Mouse (Mus musculus): ENCODE measurements around the gene Banf2. TPM values are rescaled to one million over a fixed set of nuclear protein-coding genes. Genes with fewer than 3 reads are reported as not detected.

The Banf2 gene
- polyA plus RNA-seq, 1 experiment from 2014 or later = not detected

DNA sequence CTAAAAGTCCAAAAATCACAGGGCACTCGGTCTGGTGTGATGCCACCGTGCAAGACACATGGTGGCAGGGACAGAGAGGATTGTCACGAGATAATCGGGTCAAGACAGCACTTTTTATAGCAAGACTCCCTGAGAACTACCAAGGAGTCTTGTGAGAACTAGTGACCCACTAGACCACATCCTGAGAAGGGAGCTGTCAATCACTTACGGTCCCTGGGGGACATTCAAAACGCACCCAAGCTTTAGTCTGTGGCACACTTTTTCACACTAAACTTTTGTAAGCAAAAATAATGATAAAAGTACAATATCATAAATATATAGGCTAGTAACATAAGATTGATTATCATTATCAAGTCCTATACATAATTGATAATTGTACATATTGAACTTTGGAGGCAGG, 18.0 kb downstream of the Banf2 start:
- 87% methylated on average over 6 of the region's 6 CpGs for WGBS
- H3K9ac ChIP-seq (replicated peaks; ENCODE audit: low read length) = no peak overlapping the region
- H3K27me3 ChIP-seq (ENCODE audit: insufficient read depth, low read length) = no peaks in the 10 kb centered on the region
- H3K4me3 ChIP-seq (ENCODE audit: low read length) = no peak overlapping the region
- no peak overlapping the region for H3K27ac ChIP-seq (ENCODE audit: low read length)
- no peak overlapping the region for H3K4me2 ChIP-seq (replicated peaks; ENCODE audit: low read depth, low read length)
- no peak for ATAC-seq (ENCODE audit: low FRiP score, low TSS enrichment)
- H3K4me1 ChIP-seq (ENCODE audit: insufficient read depth, low read length) = 0 out of 2 replicates have a peak, but pooled peaks cover 5% of the 10 kb centered on the region
- H3K36me3 ChIP-seq (ENCODE audit: insufficient read depth, low read length) = no peaks in the 10 kb centered on the region
- no peaks in the 10 kb centered on the region for H3K9me3 ChIP-seq (ENCODE audit: low read length)

DNA sequence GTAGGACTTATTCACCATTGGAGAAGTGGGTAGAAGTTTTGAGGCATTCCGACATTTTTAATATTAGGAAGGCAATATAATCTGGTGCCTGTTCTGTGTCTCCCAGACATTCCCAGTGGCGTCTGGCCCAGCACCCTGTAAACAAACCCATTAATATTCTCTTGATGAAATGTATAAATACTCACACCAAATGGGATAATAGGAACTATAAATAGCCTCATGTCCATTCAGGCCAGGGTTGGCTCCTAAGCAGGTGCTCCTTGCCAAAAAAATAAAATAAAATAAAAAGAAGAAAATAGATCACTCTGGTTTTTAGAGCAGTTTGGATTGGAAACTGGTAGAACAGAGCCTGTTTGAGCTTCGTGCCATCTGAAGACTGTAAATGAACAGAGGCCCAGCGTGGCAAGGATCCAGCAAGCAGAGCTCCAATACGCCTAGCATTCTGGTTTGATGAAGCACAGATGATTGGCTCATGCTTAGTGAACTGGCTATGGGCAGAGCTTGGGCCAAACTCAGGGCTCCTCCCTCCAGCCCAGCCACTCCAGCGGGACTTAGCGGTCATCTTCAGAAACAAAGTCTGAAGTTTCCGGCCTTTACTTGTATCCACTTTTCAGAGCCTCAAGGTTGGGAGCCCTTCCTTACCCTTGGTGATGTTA, 19.7 kb downstream of the Banf2 start:
- no peak for ATAC-seq (ENCODE audit: low FRiP score, low TSS enrichment)
- Histone ChIP-seq H3K4me2 (replicated peaks; ENCODE audit: low read depth, low read length) (no peak overlapping the region), H3K27me3 (ENCODE audit: insufficient read depth, low read length) (no peaks in the 10 kb centered on the region), H3K36me3 (ENCODE audit: insufficient read depth, low read length) (no peaks in the 10 kb centered on the region), H3K9ac (replicated peaks; ENCODE audit: low read length) (no peak overlapping the region), H3K9me3 (ENCODE audit: low read length) (no peaks in the 10 kb centered on the region), H3K4me3 (ENCODE audit: low read length) (no peak overlapping the region), H3K27ac (ENCODE audit: low read length) (no peak overlapping the region), H3K4me1 (ENCODE audit: insufficient read depth, low read length) (no peaks in the 10 kb centered on the region)
- WGBS = 86% methylated on average over 8 of the region's 8 CpGs

DNA sequence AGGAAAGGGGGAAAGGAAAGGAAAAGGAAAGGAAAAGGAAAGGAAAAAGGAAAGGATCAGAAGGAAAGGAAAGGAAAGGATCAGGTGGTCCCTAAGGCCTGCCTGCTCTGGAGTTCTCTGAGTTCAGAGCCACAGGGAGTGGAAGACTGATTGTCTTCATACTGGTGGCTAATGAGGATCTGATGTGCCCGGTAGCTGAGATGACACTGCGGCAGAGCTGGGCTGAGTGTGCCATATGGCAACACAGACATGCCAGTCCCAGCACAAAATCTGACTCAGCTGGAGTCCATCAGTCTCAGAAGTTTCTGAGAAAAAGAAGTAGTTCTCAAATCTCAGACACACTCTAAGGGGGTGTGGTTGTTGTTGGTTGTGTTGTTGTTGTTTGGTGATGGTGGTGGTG, 24.9 kb downstream of the Banf2 start:
- no peak for ATAC-seq (ENCODE audit: low FRiP score, low TSS enrichment)
- H3K27ac ChIP-seq (ENCODE audit: low read length) = no peak overlapping the region
- no peak overlapping the region for H3K4me3 ChIP-seq (ENCODE audit: low read length)
- H3K4me2 ChIP-seq (replicated peaks; ENCODE audit: low read depth, low read length) = no peak overlapping the region
- H3K9ac ChIP-seq (replicated peaks; ENCODE audit: low read length) = no peak overlapping the region
- no peaks in the 10 kb centered on the region for H3K9me3 ChIP-seq (ENCODE audit: low read length)
- no peaks in the 10 kb centered on the region for H3K36me3 ChIP-seq (ENCODE audit: insufficient read depth, low read length)
- no peaks in the 10 kb centered on the region for H3K4me1 ChIP-seq (ENCODE audit: insufficient read depth, low read length)
- no peaks in the 10 kb centered on the region for H3K27me3 ChIP-seq (ENCODE audit: insufficient read depth, low read length)
- 74% methylated on average over 2 of the region's 2 CpGs for WGBS

DNA sequence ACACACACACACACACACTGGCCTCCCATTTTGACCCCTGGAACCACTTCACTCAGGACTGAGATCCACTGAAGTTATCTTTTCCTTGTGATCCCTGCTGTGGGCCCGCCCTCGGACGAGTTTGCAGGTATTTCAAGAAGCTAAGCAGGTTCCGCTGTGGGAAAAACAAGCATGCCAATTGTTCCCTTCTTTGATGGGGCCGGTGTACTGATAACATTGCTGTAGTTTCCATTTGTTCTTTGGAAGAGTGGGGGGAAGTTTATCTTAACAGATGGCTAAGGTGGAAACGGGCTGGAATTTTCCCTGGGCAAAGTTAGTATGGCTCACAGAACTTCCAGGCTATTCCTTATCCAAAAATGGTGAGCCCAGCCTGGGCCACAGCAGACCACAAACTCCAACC, 28.8 kb downstream of the Banf2 start:
- no peaks in the 10 kb centered on the region for H3K9me3 ChIP-seq (ENCODE audit: low read length)

DNA sequence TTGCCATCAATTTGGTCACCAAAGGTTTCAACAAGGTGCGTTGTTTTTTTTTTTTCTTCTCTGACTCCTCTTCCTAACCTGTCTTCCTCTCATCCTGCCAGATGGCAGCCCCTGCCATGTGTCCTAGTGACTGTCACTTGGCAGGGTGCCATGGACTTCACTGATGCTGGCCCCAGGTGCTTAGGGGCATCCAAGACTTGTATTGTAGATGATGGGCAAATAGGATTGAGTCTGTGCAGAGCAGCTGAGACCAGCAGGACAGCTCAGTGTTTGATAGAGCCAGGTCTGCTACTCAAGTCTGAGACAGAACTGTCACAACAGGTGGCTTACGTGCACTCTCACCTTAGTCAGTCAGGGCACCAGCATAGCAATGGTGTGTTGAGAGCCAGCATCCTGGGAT, 32.6 kb downstream of the Banf2 start:
- ATAC-seq (ENCODE audit: low FRiP score, low TSS enrichment) = no peak
- 98% methylated on average over 2 of the region's 2 CpGs for WGBS
- Histone ChIP-seq H3K27ac (ENCODE audit: low read length) (no peak overlapping the region), H3K4me2 (replicated peaks; ENCODE audit: low read depth, low read length) (no peak overlapping the region), H3K27me3 (ENCODE audit: insufficient read depth, low read length) (no peaks in the 10 kb centered on the region), H3K4me3 (ENCODE audit: low read length) (no peak overlapping the region), H3K36me3 (ENCODE audit: insufficient read depth, low read length) (no peaks in the 10 kb centered on the region), H3K4me1 (ENCODE audit: insufficient read depth, low read length) (no peaks in the 10 kb centered on the region), H3K9me3 (ENCODE audit: low read length) (no peaks in the 10 kb centered on the region), H3K9ac (replicated peaks; ENCODE audit: low read length) (no peak overlapping the region)

More for the DNA sequence above, 28.8 kb downstream of the Banf2 start:
- Histone ChIP-seq H3K9ac (replicated peaks; ENCODE audit: low read length) (no peak overlapping the region), H3K4me2 (replicated peaks; ENCODE audit: low read depth, low read length) (no peak overlapping the region), H3K4me1 (ENCODE audit: insufficient read depth, low read length) (no peaks in the 10 kb centered on the region), H3K27me3 (ENCODE audit: insufficient read depth, low read length) (no peaks in the 10 kb centered on the region), H3K36me3 (ENCODE audit: insufficient read depth, low read length) (no peaks in the 10 kb centered on the region), H3K27ac (ENCODE audit: low read length) (no peak overlapping the region), H3K4me3 (ENCODE audit: low read length) (no peak overlapping the region)
- WGBS = 73% methylated on average over 6 of the region's 6 CpGs
- ATAC-seq (ENCODE audit: low FRiP score, low TSS enrichment) = no peak

DNA sequence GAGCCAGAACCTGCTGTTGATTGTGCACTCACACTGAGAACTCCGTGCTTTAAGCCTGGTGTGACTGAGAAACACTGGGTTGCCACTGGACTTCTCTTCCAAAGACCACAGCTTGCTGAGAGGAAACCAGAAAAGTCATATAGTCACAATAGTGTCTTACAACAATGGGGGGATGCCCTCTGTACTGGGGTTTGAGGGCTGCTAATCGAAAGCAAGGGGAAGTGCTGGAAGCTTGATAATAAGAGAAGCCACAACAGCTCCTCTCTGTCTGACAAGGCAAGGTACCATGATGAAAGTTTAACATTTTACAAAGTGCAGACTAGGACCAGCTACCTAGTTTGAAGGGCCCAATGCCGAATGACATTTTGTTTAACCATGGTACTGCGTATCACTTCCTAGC, 36.8 kb downstream of the Banf2 start:
- H3K9me3 ChIP-seq (ENCODE audit: low read length) = no peaks in the 10 kb centered on the region
- no peak overlapping the region for H3K9ac ChIP-seq (replicated peaks; ENCODE audit: low read length)
- H3K27me3 ChIP-seq (ENCODE audit: insufficient read depth, low read length) = no peaks in the 10 kb centered on the region
- no peak overlapping the region for H3K27ac ChIP-seq (ENCODE audit: low read length)
- 92% methylated on average over 4 of the region's 4 CpGs for WGBS
- no peaks in the 10 kb centered on the region for H3K36me3 ChIP-seq (ENCODE audit: insufficient read depth, low read length)
- ATAC-seq (ENCODE audit: low FRiP score, low TSS enrichment) = no peak
- H3K4me2 ChIP-seq (replicated peaks; ENCODE audit: low read depth, low read length) = no peak overlapping the region
- H3K4me1 ChIP-seq (ENCODE audit: insufficient read depth, low read length) = no peaks in the 10 kb centered on the region
- no peak overlapping the region for H3K4me3 ChIP-seq (ENCODE audit: low read length)

DNA sequence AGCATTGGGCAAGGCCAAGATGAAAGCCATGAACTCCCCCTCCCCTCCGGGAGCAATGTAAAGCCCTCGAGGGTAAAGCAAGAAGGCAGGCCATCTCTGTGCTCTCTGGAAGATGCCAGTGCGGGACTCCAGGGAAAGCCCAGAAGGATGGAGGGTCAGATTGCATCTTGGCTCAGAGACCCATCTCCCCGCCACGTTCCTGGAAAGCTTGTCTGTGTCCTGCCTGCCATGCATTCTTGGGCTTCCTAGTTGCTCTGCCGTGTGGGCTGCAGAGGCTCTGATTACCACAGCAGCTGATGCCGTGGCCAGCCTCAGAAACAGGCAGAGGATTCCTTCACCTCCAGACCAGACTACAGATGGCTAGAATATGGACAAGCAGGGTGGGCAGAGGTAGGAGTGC, 37.6 kb downstream of the Banf2 start:
- Histone ChIP-seq H3K4me3 (ENCODE audit: low read length) (no peak overlapping the region), H3K9me3 (ENCODE audit: low read length) (no peaks in the 10 kb centered on the region), H3K4me2 (replicated peaks; ENCODE audit: low read depth, low read length) (no peak overlapping the region), H3K27ac (ENCODE audit: low read length) (no peak overlapping the region), H3K27me3 (ENCODE audit: insufficient read depth, low read length) (no peaks in the 10 kb centered on the region), H3K36me3 (ENCODE audit: insufficient read depth, low read length) (no peaks in the 10 kb centered on the region), H3K4me1 (ENCODE audit: insufficient read depth, low read length) (no peaks in the 10 kb centered on the region), H3K9ac (replicated peaks; ENCODE audit: low read length) (no peak overlapping the region)
- WGBS = 48% methylated on average over 7 of the region's 7 CpGs
- no peak for ATAC-seq (ENCODE audit: low FRiP score, low TSS enrichment)

DNA sequence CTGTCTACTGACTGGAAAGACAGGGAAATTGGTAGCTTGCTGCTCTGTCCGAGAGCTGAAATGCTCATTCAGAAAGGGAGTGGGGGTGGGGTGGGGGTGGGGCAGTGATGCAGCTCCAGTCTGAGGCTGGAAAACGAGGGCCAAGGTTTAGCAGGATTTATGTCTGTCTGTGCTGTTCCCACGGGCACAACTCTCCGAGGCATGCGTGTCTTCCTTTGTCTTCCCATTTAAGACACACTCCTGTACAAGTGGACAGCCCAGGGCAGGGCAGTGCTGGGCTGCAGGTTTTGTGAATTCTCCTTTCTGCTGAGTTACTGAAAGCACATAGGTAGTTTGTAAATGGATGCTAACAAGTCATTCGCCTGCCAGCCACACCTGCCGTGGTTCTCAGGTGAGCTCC, 39.8 kb downstream of the Banf2 start:
- no peaks in the 10 kb centered on the region for H3K36me3 ChIP-seq (ENCODE audit: insufficient read depth, low read length)
- H3K4me3 ChIP-seq (ENCODE audit: low read length) = no peak overlapping the region
- H3K27ac ChIP-seq (ENCODE audit: low read length) = no peak overlapping the region
- no peak overlapping the region for H3K4me2 ChIP-seq (replicated peaks; ENCODE audit: low read depth, low read length)
- H3K27me3 ChIP-seq (ENCODE audit: insufficient read depth, low read length) = no peaks in the 10 kb centered on the region
- 33% methylated on average over 7 of the region's 7 CpGs for WGBS
- no peak overlapping the region for H3K9ac ChIP-seq (replicated peaks; ENCODE audit: low read length)
- H3K4me1 ChIP-seq (ENCODE audit: insufficient read depth, low read length) = no peaks in the 10 kb centered on the region
- no peaks in the 10 kb centered on the region for H3K9me3 ChIP-seq (ENCODE audit: low read length)
- no peak for ATAC-seq (ENCODE audit: low FRiP score, low TSS enrichment)

DNA sequence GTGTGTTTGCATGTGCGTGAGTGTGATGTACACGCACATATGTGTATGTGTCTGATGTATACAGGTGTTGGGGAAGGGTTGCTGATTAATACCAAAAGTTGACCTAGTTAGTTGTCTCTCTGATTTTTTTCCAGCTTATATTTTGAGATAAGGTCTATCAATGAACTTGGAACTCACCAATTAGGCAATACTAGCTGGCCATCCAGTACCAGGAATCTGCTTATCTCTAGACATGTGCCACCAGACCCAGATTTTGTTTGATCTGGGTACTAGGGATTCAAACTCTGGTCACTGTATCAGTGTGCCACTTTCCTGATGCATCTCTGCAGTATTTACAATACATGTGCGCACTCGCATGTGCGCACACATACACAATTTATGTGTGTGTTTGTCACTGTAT, 41.2 kb downstream of the Banf2 start:
- Histone ChIP-seq H3K27me3 (ENCODE audit: insufficient read depth, low read length) (no peaks in the 10 kb centered on the region), H3K9me3 (ENCODE audit: low read length) (no peaks in the 10 kb centered on the region), H3K4me2 (replicated peaks; ENCODE audit: low read depth, low read length) (no peak overlapping the region), H3K36me3 (ENCODE audit: insufficient read depth, low read length) (no peaks in the 10 kb centered on the region), H3K27ac (ENCODE audit: low read length) (no peak overlapping the region), H3K4me1 (ENCODE audit: insufficient read depth, low read length) (no peaks in the 10 kb centered on the region), H3K4me3 (ENCODE audit: low read length) (no peak overlapping the region), H3K9ac (replicated peaks; ENCODE audit: low read length) (no peak overlapping the region)
- WGBS = 94% methylated on average over 5 of the region's 5 CpGs
- ATAC-seq (ENCODE audit: low FRiP score, low TSS enrichment) = no peak

DNA sequence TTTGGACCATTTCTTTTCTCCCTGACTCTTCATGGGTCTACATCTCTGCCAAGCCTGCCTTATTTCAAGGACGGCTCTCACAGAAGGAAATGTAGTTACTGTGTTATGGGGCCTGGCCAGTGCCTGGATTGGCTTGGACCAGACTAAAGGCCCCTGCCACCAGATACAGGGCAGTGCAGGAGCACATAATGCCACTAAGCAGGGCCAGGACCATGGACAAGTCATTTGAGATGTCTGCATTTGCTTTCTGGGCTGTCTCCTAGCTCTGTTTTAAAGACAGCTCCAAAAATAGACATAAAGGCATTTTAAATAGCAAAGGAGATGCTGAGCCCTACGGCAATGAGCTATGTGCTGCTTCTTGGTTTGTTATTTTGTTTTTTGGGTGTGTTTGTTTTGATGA, 43.8 kb downstream of the Banf2 start:
- no peak overlapping the region for H3K9ac ChIP-seq (replicated peaks; ENCODE audit: low read length)
- H3K4me3 ChIP-seq (ENCODE audit: low read length) = no peak overlapping the region
- 81% methylated on average over 2 of the region's 2 CpGs for WGBS
- H3K36me3 ChIP-seq (ENCODE audit: insufficient read depth, low read length) = no peaks in the 10 kb centered on the region
- no peaks in the 10 kb centered on the region for H3K9me3 ChIP-seq (ENCODE audit: low read length)
- ATAC-seq (ENCODE audit: low FRiP score, low TSS enrichment) = no peak
- H3K4me2 ChIP-seq (replicated peaks; ENCODE audit: low read depth, low read length) = no peak overlapping the region
- H3K27ac ChIP-seq (ENCODE audit: low read length) = no peak overlapping the region
- no peaks in the 10 kb centered on the region for H3K27me3 ChIP-seq (ENCODE audit: insufficient read depth, low read length)
- no peaks in the 10 kb centered on the region for H3K4me1 ChIP-seq (ENCODE audit: insufficient read depth, low read length)

All from kidney, embryonic 16.5 days (tissue).